Mouse (Mus musculus): Measurements from ENCODE around the gene Zdhhc14.

GRCm38 (mm10) chr17:5802656-5802955 lies 310.2 kb downstream of the Zdhhc14 start:
- TF ChIP-seq GATA1 (IDR thresholded peaks at IDR 0.05; ENCODE audit: low read length): no peak
- TF ChIP-seq TAL1 (IDR thresholded peaks at IDR 0.05; ENCODE audit: low read length): no peak
